Mouse (Mus musculus) liver, embryonic 13.5 days (tissue): ENCODE results near the gene Ccdc28b. TPM values are rescaled to one million over a fixed set of nuclear protein-coding genes. Genes with fewer than 3 reads are reported as not detected.
A peak's percentile ranks its signal among the peaks of the same experiment; 100 is the strongest.

Experiments
- ATAC-seq: fragments of 200-750 bp; cut with Nextera tagmentation; 2 replicates; pipeline ENCODE4 v1.8.0; 2017; ENCODE audit warnings: low read depth, mild to moderate bottlenecking, moderate number of reproducible peaks, moderate library complexity
- DNase-seq: peaks from one replicate; pipeline ENCODE4 v3.0.0; 2022
- H3K27ac ChIP-seq: fragments of 300-500 bp; sonication (generic); 2 replicates; pipeline ENCODE4 v1.5.1; 2015; ENCODE audit warnings: moderate library complexity, mild to moderate bottlenecking, inconsistent platforms
- H3K27me3 ChIP-seq: fragments of 300-500 bp; sonication (generic); 2 replicates; pipeline ENCODE4 v1.6.1; 2015; ENCODE audit warnings: mild to moderate bottlenecking, inconsistent platforms
- H3K36me3 ChIP-seq: fragments of 300-500 bp; sonication (generic); 2 replicates; pipeline ENCODE4 v1.6.1; 2015; ENCODE audit warnings: mild to moderate bottlenecking, inconsistent platforms
- H3K4me1 ChIP-seq: fragments of 300-500 bp; sonication (generic); replicated peaks from 2 replicates; pipeline ENCODE4 v1.6.1; 2015; ENCODE audit warnings: inconsistent platforms
- H3K4me2 ChIP-seq: fragments of 300-500 bp; sonication (generic); 2 replicates; pipeline ENCODE4 v1.6.1; 2015; ENCODE audit warnings: inconsistent platforms, mild to moderate bottlenecking, moderate library complexity
- H3K4me3 ChIP-seq: fragments of 300-500 bp; sonication (generic); replicated peaks from 2 replicates; pipeline ENCODE4 v1.5.1; 2015; ENCODE audit warnings: mild to moderate bottlenecking, inconsistent platforms
- H3K9ac ChIP-seq: fragments of 300-500 bp; sonication (generic); 2 replicates; pipeline ENCODE4 v1.6.1; 2015; ENCODE audit warnings: mild to moderate bottlenecking, inconsistent platforms
- H3K9me3 ChIP-seq: fragments of 300-500 bp; sonication (generic); replicated peaks from 2 replicates; pipeline ENCODE4 v1.6.1; 2016; ENCODE audit warnings: inconsistent platforms
- WGBS: fragments of 180-500 bp; shearing (Covaris S2); methylation state at CpG from one replicate; pipeline ENCODE4 v1.1.7; 2015; ENCODE audit not compliant: insufficient replicate concordance; 5-methylcytosine and 5-hydroxymethylcytosine counted together
- polyA plus RNA-seq: library from polyadenylated mRNA; unstranded; fragments of >200 nt; fragmentation: Nextera tagmentation; extraction: Ambion mirVana; gene quantifications from 2 replicates; pipeline ENCODE4 v1.2.1, GENCODE M21; 2015

Gene Ccdc28b
- polyA plus RNA-seq, 1 experiment from 2014 or later, result 13.9 TPM

DNA sequence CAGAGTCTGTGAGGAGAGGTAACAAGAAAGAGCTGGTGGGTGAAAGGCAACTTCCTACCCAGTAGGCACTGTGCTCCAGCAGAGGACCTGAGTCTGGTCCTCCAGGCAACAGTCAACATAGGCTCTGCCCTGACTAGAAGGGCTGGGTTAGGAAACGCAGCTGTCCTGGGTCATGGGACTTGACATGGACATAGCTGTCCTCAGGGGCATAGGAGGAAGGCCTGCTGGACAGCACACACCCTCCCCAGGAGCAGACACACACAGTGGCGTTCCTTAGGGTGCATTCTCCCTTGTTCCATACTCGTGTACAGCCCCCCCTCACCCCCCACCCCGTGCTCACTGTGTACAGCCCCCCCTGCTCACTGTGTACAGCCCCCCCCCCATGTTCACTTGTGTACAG lies 13.3 kb downstream of the Ccdc28b start:
- Histone ChIP-seq H3K27me3 (no peaks in the 10 kb centered on the region), H3K9ac (no peak overlapping the region), H3K4me1 (peaks cover 18% of the 10 kb centered on the region), H3K27ac (no peak overlapping the region), H3K36me3 (peaks cover 43% of the 10 kb centered on the region), H3K4me3 (no peak overlapping the region), H3K9me3 (no peaks in the 10 kb centered on the region), H3K4me2 (no peak overlapping the region)
- no peak for ATAC-seq
- no peak for DNase-seq
- 67% methylated on average over 4 of the region's 4 CpGs for WGBS

DNA sequence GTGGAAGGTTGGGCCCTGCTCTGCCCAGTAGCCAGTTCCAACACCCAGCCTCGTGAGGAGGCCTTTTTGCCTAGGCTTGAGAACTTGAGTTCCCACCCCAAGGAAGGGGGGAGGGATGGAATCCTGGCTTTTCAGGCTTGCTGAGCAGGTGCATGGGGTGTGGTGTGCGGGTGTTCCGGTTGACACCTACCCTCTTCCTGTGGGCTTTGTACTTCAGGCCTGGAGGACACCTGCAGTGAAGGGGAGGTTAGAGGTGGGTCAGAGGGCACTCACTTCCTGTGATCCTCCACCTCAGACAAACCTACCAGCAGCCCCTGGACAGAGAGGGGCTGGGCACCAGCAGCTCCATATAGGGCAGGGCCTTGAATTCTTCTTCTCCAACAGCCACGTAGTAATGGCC lies 13.7 kb downstream of the Ccdc28b start:
- Histone ChIP-seq H3K27ac (no peak overlapping the region), H3K36me3 (peaks cover 46% of the 10 kb centered on the region), H3K4me3 (no peak overlapping the region), H3K27me3 (no peaks in the 10 kb centered on the region), H3K9me3 (no peaks in the 10 kb centered on the region), H3K4me2 (no peak overlapping the region), H3K9ac (no peak overlapping the region), H3K4me1 (peaks cover 18% of the 10 kb centered on the region)
- no peak for ATAC-seq
- 80% methylated on average over 4 of the region's 4 CpGs for WGBS
- DNase-seq, result no peak

DNA sequence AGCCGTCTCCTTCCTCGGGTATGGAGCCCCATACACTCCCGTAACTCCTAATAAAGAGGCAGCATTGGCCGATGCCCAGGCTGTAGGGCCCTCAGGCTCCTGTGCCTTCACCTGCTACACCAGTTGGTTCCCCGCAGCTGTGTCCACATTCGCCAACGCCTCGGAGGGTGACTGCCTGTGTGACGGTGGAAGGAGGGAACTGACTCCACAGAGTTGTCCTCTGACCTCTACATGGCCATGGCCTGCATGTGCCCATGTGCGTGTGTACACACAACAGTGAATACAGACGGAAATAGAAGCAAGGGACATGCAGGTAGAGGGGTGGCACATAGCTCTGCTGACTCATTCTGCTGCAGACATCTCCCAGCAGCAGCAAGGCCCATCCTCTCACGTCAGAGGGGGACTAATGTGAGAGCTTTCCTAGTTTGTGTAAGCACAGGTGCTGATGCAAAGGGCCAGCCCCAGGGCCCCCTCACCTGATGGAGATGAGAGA lies 14.6 kb downstream of the Ccdc28b start:
- Histone ChIP-seq H3K9ac (no peak overlapping the region), H3K27ac (peak overlapping the region; percentile 47; the same call in 1 of the 2 replicates), H3K27me3 (no peaks in the 10 kb centered on the region), H3K4me2 (no peak overlapping the region), H3K36me3 (peaks cover 55% of the 10 kb centered on the region), H3K4me1 (peaks cover 18% of the 10 kb centered on the region), H3K4me3 (no peak overlapping the region), H3K9me3 (no peaks in the 10 kb centered on the region)
- WGBS, result 72% methylated on average over 12 of the region's 12 CpGs
- DNase-seq (no peak), ATAC-seq (no peak)

DNA sequence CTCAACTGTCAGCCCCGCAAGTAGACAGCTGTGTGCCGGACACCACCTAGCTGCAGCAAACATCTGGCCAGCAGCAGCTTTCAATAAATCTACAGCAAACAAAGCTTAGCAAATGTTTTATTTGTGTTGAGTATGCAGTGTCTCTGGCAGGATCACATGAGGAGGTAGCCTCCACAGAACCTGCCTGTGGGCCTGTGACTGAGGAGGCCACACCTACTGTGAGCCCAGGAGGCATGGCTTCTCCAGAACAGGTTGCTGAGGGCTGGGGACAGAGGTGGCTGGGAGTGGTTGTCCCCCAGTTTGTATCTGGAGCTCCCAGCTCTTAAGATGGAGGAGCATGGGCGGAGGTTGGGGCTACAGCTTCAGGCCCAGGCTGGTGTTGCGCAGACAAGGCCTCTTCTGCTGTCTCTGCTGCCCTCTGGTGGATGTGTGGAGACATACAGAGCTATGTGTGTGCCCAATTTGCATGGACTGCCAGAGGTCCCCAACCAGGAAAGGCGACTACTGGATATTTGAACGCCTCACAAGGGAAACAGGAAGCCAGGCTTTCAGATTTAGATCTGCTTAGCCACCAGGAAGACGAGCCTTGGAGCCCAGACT lies 15.2 kb downstream of the Ccdc28b start:
- H3K4me3 ChIP-seq, result no peak overlapping the region
- ATAC-seq, result peak; percentile 94
- H3K27ac ChIP-seq, result peak overlapping the region; percentile 73
- peak overlapping the region; percentile 11; the same call in 1 of the 2 replicates for H3K9ac ChIP-seq
- H3K36me3 ChIP-seq, result peaks cover 61% of the 10 kb centered on the region
- peaks cover 22% of the 10 kb centered on the region for H3K4me1 ChIP-seq
- DNase-seq, result peak; percentile 75
- H3K4me2 ChIP-seq, result no peak overlapping the region
- H3K9me3 ChIP-seq, result no peaks in the 10 kb centered on the region
- 35% methylated on average over 7 of the region's 7 CpGs for WGBS
- no peaks in the 10 kb centered on the region for H3K27me3 ChIP-seq

DNA sequence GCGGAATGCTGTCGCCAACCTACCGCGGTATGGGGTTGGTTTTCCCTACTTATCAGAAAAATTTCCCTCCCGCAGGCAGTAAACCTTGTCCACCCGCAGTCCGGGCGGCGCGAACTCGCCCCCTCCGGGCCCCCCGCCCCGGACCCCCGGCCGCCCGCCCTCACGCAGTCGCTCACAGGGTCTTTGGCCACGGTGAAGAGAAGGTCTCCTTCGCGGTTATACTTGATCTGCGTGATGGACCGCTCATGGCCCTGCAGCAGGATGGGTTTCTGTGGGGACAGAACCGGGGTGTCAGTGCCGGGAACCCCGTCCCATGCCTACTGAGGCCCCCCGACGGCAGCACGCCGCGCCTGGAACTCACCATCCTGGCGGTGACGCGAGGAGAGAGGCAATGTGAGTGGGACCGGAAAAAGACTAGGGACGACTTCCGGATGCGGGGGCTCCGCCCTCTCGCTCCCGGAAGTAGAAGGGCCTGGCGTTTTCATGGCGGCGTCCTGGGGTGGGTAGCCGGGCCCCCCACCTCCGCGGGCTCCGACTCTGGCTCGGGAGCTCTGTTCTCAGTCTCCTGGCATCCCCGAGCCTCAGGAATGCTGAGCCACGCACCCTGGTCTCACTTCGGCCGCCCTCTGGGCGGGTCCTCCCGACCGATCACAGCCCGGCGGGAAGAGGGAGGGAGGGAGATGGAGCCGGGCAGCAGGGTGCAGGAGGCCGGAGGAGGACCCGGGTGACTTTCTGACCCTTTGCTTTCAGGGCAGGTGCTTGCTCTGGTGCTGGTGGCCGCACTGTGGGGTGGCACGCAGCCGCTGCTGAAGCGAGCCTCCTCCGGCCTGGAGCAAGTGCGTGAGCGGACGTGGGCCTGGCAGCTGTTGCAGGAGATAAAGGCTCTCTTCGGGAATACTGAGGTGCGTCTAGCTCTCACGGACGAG lies 23.3 kb downstream of the Ccdc28b start, which contains the start of the genes Eif3i and Tmem234:
Gene Eif3i, minus strand, starts transcription at position 416 of the 926 bp plus-strand sequence.
Gene Tmem234, plus strand, starts transcription at position 436 of the 926 bp plus-strand sequence.
- H3K9ac ChIP-seq, result peak within 1 kb of the TSS; percentile 96
- H3K4me3 ChIP-seq, result peak within 1 kb of the TSS; percentile 97
- H3K36me3 ChIP-seq, result peaks cover 68% of the 10 kb centered on the region
- peak within 1 kb of the TSS; percentile 92 for H3K27ac ChIP-seq
- under 1% methylated on average over 74 of the region's 74 CpGs for WGBS
- H3K27me3 ChIP-seq, result no peaks in the 10 kb centered on the region
- DNase-seq (peak; percentile 75), ATAC-seq (peak; percentile 93)
- H3K9me3 ChIP-seq, result no peaks in the 10 kb centered on the region
- peak within 1 kb of the TSS; percentile 91 for H3K4me2 ChIP-seq
- H3K4me1 ChIP-seq, result peaks cover 40% of the 10 kb centered on the region

DNA sequence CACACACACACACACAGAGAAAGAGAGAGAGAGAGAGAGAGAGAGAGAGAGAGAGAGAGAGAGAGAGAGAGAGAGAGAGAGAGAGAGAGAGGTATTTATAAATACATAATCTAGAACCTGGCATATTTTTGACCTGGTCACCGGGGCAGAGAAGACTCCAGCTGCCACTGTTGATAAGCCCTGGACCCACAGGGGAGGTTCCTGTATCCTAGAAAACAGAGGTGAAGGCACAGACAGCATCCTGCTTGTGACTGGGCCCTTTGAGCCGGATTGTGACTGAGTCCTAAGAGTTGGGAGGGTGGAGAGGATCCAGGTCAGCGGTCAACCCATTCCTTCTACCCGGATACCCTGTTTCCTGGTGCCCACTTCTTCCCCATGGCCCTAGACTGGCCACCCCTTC lies 34.9 kb downstream of the Ccdc28b start:
- peaks cover 36% of the 10 kb centered on the region for H3K36me3 ChIP-seq
- 38% methylated on average over 4 of the region's 4 CpGs for WGBS
- no peaks in the 10 kb centered on the region for H3K27me3 ChIP-seq
- peak overlapping the region; percentile 86 for H3K27ac ChIP-seq
- H3K4me2 ChIP-seq, result peak overlapping the region; percentile 48
- no peak overlapping the region; the same call in 1 of the 2 replicates for H3K4me3 ChIP-seq
- ATAC-seq (peak; percentile 81), DNase-seq (peak; percentile 38)
- H3K4me1 ChIP-seq, result peaks cover 56% of the 10 kb centered on the region
- H3K9ac ChIP-seq, result peak overlapping the region; percentile 42
- no peaks in the 10 kb centered on the region for H3K9me3 ChIP-seq

DNA sequence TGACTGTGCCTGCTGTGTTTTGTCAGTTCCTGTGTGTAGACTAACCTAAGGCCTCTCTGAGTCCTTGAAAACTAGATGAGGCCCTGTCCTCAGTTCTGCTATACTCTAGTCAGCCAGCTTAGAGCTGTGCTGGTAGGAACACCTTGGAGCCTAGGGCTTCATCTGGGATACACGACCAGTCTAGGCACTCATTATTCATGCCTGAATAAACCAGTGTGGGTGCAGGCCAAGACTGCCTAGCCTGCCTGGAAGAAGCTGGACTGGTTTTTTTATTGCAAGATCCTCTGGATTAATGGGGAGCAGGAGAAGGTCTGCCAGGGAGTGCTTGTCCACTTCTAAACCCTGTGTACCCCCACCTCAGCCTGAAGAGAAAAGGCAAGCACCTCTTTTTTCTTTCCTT lies 36.8 kb downstream of the Ccdc28b start:
- Histone ChIP-seq H3K4me3 (no peak overlapping the region), H3K4me2 (no peak overlapping the region), H3K27ac (peak overlapping the region; percentile 86), H3K36me3 (peaks cover 17% of the 10 kb centered on the region), H3K9ac (no peak overlapping the region), H3K27me3 (no peaks in the 10 kb centered on the region), H3K4me1 (peaks cover 56% of the 10 kb centered on the region), H3K9me3 (no peaks in the 10 kb centered on the region)
- WGBS, result 63% methylated on average over 1 of the region's 1 CpGs
- no peak for ATAC-seq
- no peak for DNase-seq

DNA sequence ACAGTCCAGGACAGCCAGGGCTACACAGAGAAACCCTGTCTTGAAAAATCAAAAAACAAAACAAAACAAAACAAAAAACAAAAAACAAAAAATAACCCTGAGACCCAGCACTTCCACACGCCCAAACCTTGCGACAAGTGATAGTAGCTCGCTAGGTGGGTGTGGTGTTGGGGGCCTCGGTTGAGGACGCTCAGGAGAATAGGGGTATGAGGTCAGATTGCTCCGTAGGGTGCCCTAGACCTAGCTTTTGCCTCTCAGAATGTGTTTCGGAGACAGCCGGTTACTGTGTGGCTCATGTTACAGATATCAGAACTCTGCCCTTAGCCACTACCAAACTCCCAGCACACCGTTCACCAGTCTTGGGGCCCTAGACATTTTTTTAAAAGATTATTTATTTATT lies 38.0 kb downstream of the Ccdc28b start:
- peak overlapping the region; percentile 84 for H3K4me2 ChIP-seq
- H3K4me3 ChIP-seq, result peak overlapping the region; percentile 64
- peaks cover 5% of the 10 kb centered on the region for H3K36me3 ChIP-seq
- ATAC-seq (peak; percentile 71), DNase-seq (no peak)
- no peaks in the 10 kb centered on the region for H3K9me3 ChIP-seq
- no peaks in the 10 kb centered on the region for H3K27me3 ChIP-seq
- WGBS, result 27% methylated on average over 9 of the region's 9 CpGs
- peak overlapping the region; percentile 87 for H3K27ac ChIP-seq
- H3K9ac ChIP-seq, result peak overlapping the region; percentile 68
- H3K4me1 ChIP-seq, result peaks cover 54% of the 10 kb centered on the region

DNA sequence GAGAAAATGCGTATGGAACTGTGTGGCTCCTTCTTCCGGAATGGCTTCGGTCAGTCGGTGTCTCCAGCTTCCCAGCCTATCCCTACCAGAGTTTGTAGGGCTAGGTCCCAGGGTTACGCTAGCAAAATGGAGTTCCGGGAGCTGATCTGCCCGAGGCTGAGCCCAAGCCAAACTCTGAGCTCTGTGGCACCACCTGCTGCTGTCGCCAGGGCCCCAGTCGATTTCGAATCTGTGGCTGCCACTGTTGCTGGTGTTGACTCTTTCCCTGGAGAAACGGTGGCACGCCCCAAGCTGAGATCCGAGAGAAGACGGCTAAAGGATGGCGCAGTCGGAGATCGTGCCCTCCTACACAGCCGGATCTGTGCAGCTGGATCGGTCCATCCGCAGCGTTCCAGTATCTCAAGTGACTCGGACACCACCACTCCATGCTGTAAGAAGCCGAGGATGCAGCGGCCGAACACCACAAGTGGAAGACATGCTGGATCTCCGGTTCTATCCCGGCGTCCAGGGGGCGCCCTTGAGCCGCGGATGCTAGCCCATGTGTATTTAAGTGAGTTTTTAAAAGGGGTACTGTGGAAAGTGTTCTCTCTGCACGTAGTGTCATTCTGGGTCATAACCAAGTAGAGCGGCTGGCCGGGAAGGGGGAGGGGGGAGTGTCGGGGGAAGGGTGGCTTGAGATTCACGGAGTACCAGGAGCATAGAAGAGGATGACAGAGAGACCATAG lies 38.7 kb downstream of the Ccdc28b start:
- DNase-seq, result peak; percentile 70
- no peaks in the 10 kb centered on the region for H3K27me3 ChIP-seq
- H3K9me3 ChIP-seq, result no peaks in the 10 kb centered on the region
- peaks cover 52% of the 10 kb centered on the region for H3K4me1 ChIP-seq
- peak overlapping the region; percentile 87 for H3K27ac ChIP-seq
- 2% methylated on average over 36 of the region's 36 CpGs for WGBS
- H3K9ac ChIP-seq, result peak overlapping the region; percentile 68
- ATAC-seq, result peak; percentile 68
- H3K36me3 ChIP-seq, result no peaks in the 10 kb centered on the region; the same call in 1 of the 2 replicates
- H3K4me2 ChIP-seq, result peak overlapping the region; percentile 84
- H3K4me3 ChIP-seq, result peak overlapping the region; percentile 64

DNA sequence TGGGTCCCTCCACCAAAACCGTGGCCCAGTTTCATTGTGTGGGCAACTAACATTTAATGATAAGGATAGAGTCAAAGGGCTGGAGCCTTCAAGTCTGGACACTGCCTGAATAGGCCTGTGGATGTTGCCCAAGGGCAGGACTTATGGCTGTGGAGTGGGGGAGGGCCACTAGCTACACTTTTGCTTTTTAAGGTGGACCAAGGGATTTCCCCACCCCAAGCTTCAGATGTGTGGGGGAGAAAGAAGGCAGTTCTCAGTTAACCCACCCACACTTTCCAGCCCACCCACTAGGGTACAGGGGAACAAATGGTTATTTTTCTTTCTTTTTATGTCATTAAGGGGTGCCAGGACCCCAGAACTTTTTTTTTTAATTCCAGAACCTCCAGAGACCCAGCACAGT lies 39.4 kb downstream of the Ccdc28b start:
- ATAC-seq (no peak), DNase-seq (no peak)
- H3K4me2 ChIP-seq, result peak overlapping the region; percentile 84
- H3K4me1 ChIP-seq, result peaks cover 45% of the 10 kb centered on the region
- H3K4me3 ChIP-seq, result peak overlapping the region; percentile 64
- 50% methylated on average over 1 of the region's 1 CpGs for WGBS
- H3K36me3 ChIP-seq, result no peaks in the 10 kb centered on the region
- no peaks in the 10 kb centered on the region for H3K9me3 ChIP-seq
- peak overlapping the region; percentile 87; the same call in 1 of the 2 replicates for H3K27ac ChIP-seq
- no peaks in the 10 kb centered on the region for H3K27me3 ChIP-seq
- peak overlapping the region; percentile 68 for H3K9ac ChIP-seq

DNA sequence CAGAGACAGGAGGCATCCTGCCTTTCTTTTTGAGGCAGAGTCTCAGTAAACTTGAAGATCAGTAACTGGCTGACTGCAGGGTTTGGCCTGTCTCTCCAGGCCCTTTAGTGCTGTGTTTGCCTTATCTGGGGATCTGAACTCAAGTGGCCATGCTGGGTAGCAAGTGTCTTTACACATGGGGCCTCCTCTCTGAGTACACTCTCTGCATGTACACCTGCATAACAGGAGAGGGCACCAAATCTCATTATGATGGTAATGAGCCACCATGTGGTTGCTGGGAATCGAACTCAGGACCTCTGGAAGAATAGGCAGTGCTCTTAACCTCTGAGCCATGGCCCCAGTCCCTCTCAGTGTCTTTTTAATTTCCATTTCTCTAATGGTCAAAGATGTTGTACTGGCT lies 41.5 kb downstream of the Ccdc28b start:
- no peak overlapping the region for H3K4me2 ChIP-seq
- no peak overlapping the region for H3K4me3 ChIP-seq
- no peaks in the 10 kb centered on the region for H3K36me3 ChIP-seq
- H3K27me3 ChIP-seq, result 0 out of 2 replicates have a peak, but pooled peaks cover 10% of the 10 kb centered on the region
- ATAC-seq, result no peak
- no peak for DNase-seq
- H3K9me3 ChIP-seq, result no peaks in the 10 kb centered on the region
- H3K9ac ChIP-seq, result no peak overlapping the region
- peaks cover 27% of the 10 kb centered on the region for H3K4me1 ChIP-seq
- H3K27ac ChIP-seq, result no peak overlapping the region
- WGBS, result 72% methylated on average over 1 of the region's 1 CpGs
